Mouse (Mus musculus) heart, embryonic 15.5 days (tissue): ENCODE data around the gene Cdh4. TPM values are rescaled to one million over a fixed set of nuclear protein-coding genes. Genes with fewer than 3 reads are reported as not detected.

Experiments
- ATAC-seq: fragments of 200-750 bp; cut with Nextera tagmentation; replicated peaks from 2 replicates; pipeline ENCODE4 v1.8.0; 2017; ENCODE audit warnings: low read depth, moderate TSS enrichment; ENCODE audit not compliant: insufficient number of reproducible peaks, insufficient read depth, low FRiP score
- H3K27ac ChIP-seq: fragments of 300-500 bp; sonication (generic); 2 replicates; pipeline ENCODE4 v1.5.1; 2015; ENCODE audit warnings: mild to moderate bottlenecking, inconsistent platforms
- H3K27me3 ChIP-seq: fragments of 300-500 bp; sonication (generic); 2 replicates; pipeline ENCODE4 v1.6.1; 2015; ENCODE audit warnings: inconsistent platforms
- H3K36me3 ChIP-seq: fragments of 300-500 bp; sonication (generic); 2 replicates; pipeline ENCODE4 v1.6.1; 2015; ENCODE audit warnings: mild to moderate bottlenecking, inconsistent platforms
- H3K4me1 ChIP-seq: fragments of 300-500 bp; sonication (generic); replicated peaks from 2 replicates; pipeline ENCODE4 v1.6.1; 2015; ENCODE audit warnings: inconsistent platforms
- H3K4me2 ChIP-seq: fragments of 300-500 bp; sonication (generic); 2 replicates; pipeline ENCODE4 v1.6.1; 2015; ENCODE audit warnings: inconsistent platforms, mild to moderate bottlenecking, moderate library complexity
- H3K4me3 ChIP-seq: fragments of 300-500 bp; sonication (generic); 2 replicates; pipeline ENCODE4 v1.5.1; 2015; ENCODE audit warnings: mild to moderate bottlenecking, inconsistent platforms
- H3K9ac ChIP-seq: fragments of 300-500 bp; sonication (generic); 2 replicates; pipeline ENCODE4 v1.6.1; 2015; ENCODE audit warnings: mild to moderate bottlenecking, inconsistent platforms
- H3K9me3 ChIP-seq: fragments of 300-500 bp; sonication (generic); replicated peaks from 2 replicates; pipeline ENCODE4 v1.6.1; 2016; ENCODE audit warnings: inconsistent platforms
- WGBS: fragments of 180-500 bp; shearing (Covaris S2); methylation state at CpG from one replicate; pipeline ENCODE4 v1.1.7; 2015; ENCODE audit warnings: mixed read lengths; 5-methylcytosine and 5-hydroxymethylcytosine counted together
- polyA plus RNA-seq: library from polyadenylated mRNA; unstranded; fragments of >200 nt; fragmentation: Nextera tagmentation; extraction: Ambion mirVana; gene quantifications from 2 replicates; pipeline ENCODE4 v1.2.1, GENCODE M21; 2015

Gene Cdh4
- polyA plus RNA-seq, 1 experiment from 2014 or later = 1.4 TPM

- H3K27me3 ChIP-seq = peaks cover 65% of the 10 kb centered on the region
- no peak overlapping the region for H3K9ac ChIP-seq
- no peak overlapping the region for H3K4me2 ChIP-seq
- no peak overlapping the region for H3K27ac ChIP-seq
- H3K9me3 ChIP-seq = no peaks in the 10 kb centered on the region
- no peaks in the 10 kb centered on the region for H3K36me3 ChIP-seq
- H3K4me1 ChIP-seq = peaks cover 19% of the 10 kb centered on the region
- no peak for ATAC-seq
- WGBS = 27% methylated on average over 9 of the region's 9 CpGs
- no peak overlapping the region for H3K4me3 ChIP-seq
Measured at GRCm38 (mm10) chr2:179440161-179440560, 2.1 kb upstream of the Cdh4 start.

GRCm38 (mm10) chr2:179441086-179441485 lies 1.1 kb upstream of the Cdh4 start:
- no peak overlapping the region for H3K4me2 ChIP-seq
- H3K36me3 ChIP-seq = no peaks in the 10 kb centered on the region
- H3K9ac ChIP-seq = no peak overlapping the region
- H3K27ac ChIP-seq = no peak overlapping the region
- peaks cover 67% of the 10 kb centered on the region for H3K27me3 ChIP-seq
- WGBS = 78% methylated on average over 3 of the region's 3 CpGs
- no peak for ATAC-seq
- H3K4me1 ChIP-seq = peaks cover 19% of the 10 kb centered on the region
- no peak overlapping the region for H3K4me3 ChIP-seq
- H3K9me3 ChIP-seq = no peaks in the 10 kb centered on the region

- no peaks in the 10 kb centered on the region for H3K9me3 ChIP-seq
- H3K4me3 ChIP-seq = peak overlapping the region; percentile 63
- 15% methylated on average over 8 of the region's 8 CpGs for WGBS
- H3K9ac ChIP-seq = peak overlapping the region; percentile 49; the same call in 1 of the 2 replicates
- H3K36me3 ChIP-seq = no peaks in the 10 kb centered on the region
- no peak overlapping the region for H3K27ac ChIP-seq
- H3K4me1 ChIP-seq = peaks cover 19% of the 10 kb centered on the region
- H3K4me2 ChIP-seq = peak overlapping the region; percentile 92
- no peak for ATAC-seq
- H3K27me3 ChIP-seq = peaks cover 72% of the 10 kb centered on the region
Measured at GRCm38 (mm10) chr2:179441717-179442116, 514 bp upstream of the Cdh4 start.

- peak; percentile 52; the same call in 1 of the 2 replicates for ATAC-seq
- Histone ChIP-seq H3K27ac (no peak overlapping the region), H3K4me1 (peaks cover 19% of the 10 kb centered on the region), H3K36me3 (no peaks in the 10 kb centered on the region), H3K4me2 (peak overlapping the region; percentile 92), H3K27me3 (peaks cover 72% of the 10 kb centered on the region), H3K9me3 (no peaks in the 10 kb centered on the region), H3K9ac (peak overlapping the region; percentile 49), H3K4me3 (peak overlapping the region; percentile 63)
- under 1% methylated on average over 74 of the region's 95 CpGs for WGBS
Measured at GRCm38 (mm10) chr2:179442541-179443225, 452 bp downstream of the Cdh4 start.

- peak overlapping the region; percentile 49 for H3K9ac ChIP-seq
- WGBS = under 1% methylated on average over 51 of the region's 51 CpGs
- no peaks in the 10 kb centered on the region for H3K9me3 ChIP-seq
- H3K4me3 ChIP-seq = peak overlapping the region; percentile 63
- no peaks in the 10 kb centered on the region for H3K36me3 ChIP-seq
- peaks cover 72% of the 10 kb centered on the region for H3K27me3 ChIP-seq
- no peak for ATAC-seq
- H3K4me1 ChIP-seq = peaks cover 19% of the 10 kb centered on the region
- no peak overlapping the region for H3K27ac ChIP-seq
- H3K4me2 ChIP-seq = peak overlapping the region; percentile 92
Measured at GRCm38 (mm10) chr2:179443226-179443815, 1.1 kb downstream of the Cdh4 start.

- Histone ChIP-seq H3K4me3 (peak overlapping the region; percentile 63), H3K27ac (no peak overlapping the region), H3K27me3 (peaks cover 67% of the 10 kb centered on the region), H3K36me3 (no peaks in the 10 kb centered on the region), H3K9ac (no peak overlapping the region), H3K9me3 (no peaks in the 10 kb centered on the region), H3K4me1 (peaks cover 19% of the 10 kb centered on the region), H3K4me2 (peak overlapping the region; percentile 92)
- ATAC-seq = no peak
- 22% methylated on average over 9 of the region's 11 CpGs for WGBS
Measured at GRCm38 (mm10) chr2:179443959-179444358, 1.7 kb downstream of the Cdh4 start.

GRCm38 (mm10) chr2:179448256-179448655 lies 6.0 kb downstream of the Cdh4 start:
- no peak overlapping the region for H3K4me2 ChIP-seq
- H3K9ac ChIP-seq = no peak overlapping the region
- H3K27ac ChIP-seq = no peak overlapping the region
- H3K9me3 ChIP-seq = no peaks in the 10 kb centered on the region
- no peak overlapping the region for H3K4me3 ChIP-seq
- H3K4me1 ChIP-seq = peaks cover 4% of the 10 kb centered on the region
- no peaks in the 10 kb centered on the region for H3K36me3 ChIP-seq
- WGBS = 93% methylated on average over 4 of the region's 4 CpGs
- peaks cover 29% of the 10 kb centered on the region for H3K27me3 ChIP-seq
- ATAC-seq = no peak

- H3K27me3 ChIP-seq = peaks cover 21% of the 10 kb centered on the region
- H3K4me3 ChIP-seq = no peak overlapping the region
- no peak for ATAC-seq
- H3K36me3 ChIP-seq = no peaks in the 10 kb centered on the region
- H3K9me3 ChIP-seq = no peaks in the 10 kb centered on the region
- no peak overlapping the region for H3K27ac ChIP-seq
- H3K4me2 ChIP-seq = no peak overlapping the region
- H3K9ac ChIP-seq = no peak overlapping the region
- H3K4me1 ChIP-seq = no peaks in the 10 kb centered on the region
- WGBS = 100% methylated on average over 1 of the region's 1 CpGs
Measured at GRCm38 (mm10) chr2:179449018-179449417, 6.8 kb downstream of the Cdh4 start.

GRCm38 (mm10) chr2:179459196-179459595 lies 17.0 kb downstream of the Cdh4 start:
- Histone ChIP-seq H3K36me3 (no peaks in the 10 kb centered on the region), H3K9ac (no peak overlapping the region), H3K27ac (no peak overlapping the region), H3K27me3 (no peaks in the 10 kb centered on the region), H3K4me2 (no peak overlapping the region), H3K4me1 (no peaks in the 10 kb centered on the region), H3K9me3 (peaks cover 56% of the 10 kb centered on the region), H3K4me3 (no peak overlapping the region)
- 72% methylated on average over 4 of the region's 4 CpGs for WGBS
- no peak for ATAC-seq

GRCm38 (mm10) chr2:179459606-179460005 lies 17.4 kb downstream of the Cdh4 start:
- Histone ChIP-seq H3K4me1 (no peaks in the 10 kb centered on the region), H3K36me3 (no peaks in the 10 kb centered on the region), H3K4me3 (no peak overlapping the region), H3K27ac (no peak overlapping the region), H3K9me3 (peaks cover 56% of the 10 kb centered on the region), H3K4me2 (no peak overlapping the region), H3K27me3 (no peaks in the 10 kb centered on the region), H3K9ac (no peak overlapping the region)
- 94% methylated on average over 2 of the region's 2 CpGs for WGBS
- ATAC-seq = no peak

- H3K9me3 ChIP-seq = peaks cover 48% of the 10 kb centered on the region
- WGBS = 71% methylated on average over 4 of the region's 4 CpGs
Measured at GRCm38 (mm10) chr2:179463514-179463913, 21.3 kb downstream of the Cdh4 start.

More at GRCm38 (mm10) chr2:179463514-179463913, 21.3 kb downstream of the Cdh4 start:
- H3K27ac ChIP-seq = no peak overlapping the region
- H3K4me3 ChIP-seq = no peak overlapping the region
- no peaks in the 10 kb centered on the region for H3K36me3 ChIP-seq
- no peaks in the 10 kb centered on the region for H3K4me1 ChIP-seq
- no peak overlapping the region for H3K9ac ChIP-seq
- no peak for ATAC-seq
- H3K4me2 ChIP-seq = no peak overlapping the region
- no peaks in the 10 kb centered on the region for H3K27me3 ChIP-seq
